Mouse (Mus musculus): ENCODE data around the gene Id1. TPM values are rescaled to one million over a fixed set of nuclear protein-coding genes. Genes with fewer than 3 reads are reported as not detected.
A peak's percentile ranks its signal among the peaks of the same experiment; 100 is the strongest.

Gene Id1
- total RNA-seq, 2 experiments from 2014 or later: 71.8 to 76.6 TPM

DNA sequence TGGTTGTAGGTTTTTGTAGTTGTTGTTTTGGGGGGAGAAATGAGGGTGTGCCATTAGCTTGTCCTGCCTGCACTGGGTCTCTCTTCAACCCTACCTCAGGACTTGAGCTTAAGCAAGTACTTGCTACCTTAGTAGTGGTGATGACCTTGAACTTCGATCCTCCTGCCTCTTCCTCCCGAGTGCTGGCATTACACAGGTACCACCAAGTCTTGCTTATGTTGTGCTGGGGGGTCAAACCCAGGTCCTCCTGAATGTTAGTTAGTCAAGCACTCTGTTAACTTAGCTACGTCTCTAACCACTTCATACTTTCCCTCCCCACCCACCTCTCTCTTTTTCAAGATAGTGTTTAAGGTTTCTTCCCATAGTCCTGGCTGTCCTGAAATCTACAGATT, 11.7 kb upstream of the Id1 start:
- DNase-seq: no peak

DNA sequence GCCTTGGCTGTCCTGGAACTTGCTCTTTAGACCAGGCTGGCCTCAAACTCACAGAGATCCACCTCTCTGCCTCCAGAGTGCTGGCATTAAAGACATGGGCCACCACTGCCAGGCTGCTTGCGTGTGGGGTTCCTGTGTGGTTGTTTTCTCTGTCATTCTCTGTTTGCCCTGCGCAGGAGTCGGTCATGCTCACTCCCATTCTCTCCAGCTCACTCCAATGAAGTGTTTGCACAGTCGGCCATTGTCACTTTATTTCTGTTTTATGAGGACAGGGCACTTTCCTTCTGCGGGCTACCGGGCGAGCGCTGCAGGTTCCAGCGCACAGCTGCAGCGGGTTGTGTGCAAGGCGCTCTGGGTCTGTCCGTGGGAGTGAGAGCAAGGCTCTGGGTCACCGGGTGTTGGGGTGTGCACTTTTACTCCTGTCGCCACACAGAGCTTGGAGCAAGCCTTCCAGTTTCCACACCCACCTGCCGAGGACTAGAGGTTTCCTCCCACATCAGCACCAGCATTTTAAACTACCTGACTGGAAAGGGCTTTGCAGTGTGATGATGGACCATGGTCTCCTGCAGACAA, 10.8 kb upstream of the Id1 start:
- no peak for DNase-seq

DNA sequence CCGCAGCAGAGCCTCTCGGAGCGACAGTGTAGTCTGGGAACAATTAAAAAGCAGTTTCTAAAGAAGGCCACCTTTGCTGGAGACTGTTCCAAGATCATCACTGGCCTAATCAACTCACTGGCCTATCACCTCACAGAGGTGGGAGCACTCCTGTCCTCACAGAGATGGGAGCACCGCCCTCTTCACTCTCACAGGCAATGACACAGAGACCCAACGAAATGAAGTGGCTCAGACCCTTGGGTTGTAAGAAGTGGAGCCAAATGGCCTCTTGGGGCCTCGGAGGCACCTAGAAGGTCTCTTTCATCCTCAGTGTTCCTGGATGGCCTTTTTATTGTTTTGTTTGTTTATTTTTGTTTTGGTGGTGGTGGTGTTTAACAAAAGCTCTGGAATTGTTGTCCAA, 9.8 kb upstream of the Id1 start:
- DNase-seq: no peak

DNA sequence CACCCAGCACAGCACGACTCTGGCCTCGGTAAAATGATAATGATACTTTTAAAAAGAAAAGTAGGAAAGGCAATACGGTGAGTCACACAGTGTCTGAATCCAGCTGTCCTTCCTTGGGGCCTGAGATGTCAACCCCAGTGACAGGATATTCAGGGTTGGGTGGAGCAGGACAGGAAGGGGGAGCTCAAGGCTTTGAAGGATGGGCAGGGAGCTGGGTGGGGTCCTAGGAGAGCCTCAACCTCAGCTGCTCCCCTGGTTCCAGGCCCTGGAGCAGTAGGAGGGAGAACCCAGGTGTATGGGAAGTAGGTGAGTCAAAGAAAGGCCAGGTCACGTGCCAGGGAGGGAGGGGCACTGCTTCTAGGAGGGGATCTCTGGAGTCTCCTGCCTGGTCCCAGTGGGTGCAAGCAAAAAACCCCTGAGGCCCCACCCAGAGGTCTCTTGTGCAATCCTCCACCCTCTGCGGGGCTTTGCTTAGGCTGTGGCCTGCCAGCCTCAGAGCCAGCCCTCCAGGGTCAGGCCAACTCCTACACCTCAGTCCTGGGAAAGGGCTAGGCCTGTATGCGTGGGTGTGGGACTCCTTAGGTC, 9.2 kb upstream of the Id1 start:
- no peak for DNase-seq

DNA sequence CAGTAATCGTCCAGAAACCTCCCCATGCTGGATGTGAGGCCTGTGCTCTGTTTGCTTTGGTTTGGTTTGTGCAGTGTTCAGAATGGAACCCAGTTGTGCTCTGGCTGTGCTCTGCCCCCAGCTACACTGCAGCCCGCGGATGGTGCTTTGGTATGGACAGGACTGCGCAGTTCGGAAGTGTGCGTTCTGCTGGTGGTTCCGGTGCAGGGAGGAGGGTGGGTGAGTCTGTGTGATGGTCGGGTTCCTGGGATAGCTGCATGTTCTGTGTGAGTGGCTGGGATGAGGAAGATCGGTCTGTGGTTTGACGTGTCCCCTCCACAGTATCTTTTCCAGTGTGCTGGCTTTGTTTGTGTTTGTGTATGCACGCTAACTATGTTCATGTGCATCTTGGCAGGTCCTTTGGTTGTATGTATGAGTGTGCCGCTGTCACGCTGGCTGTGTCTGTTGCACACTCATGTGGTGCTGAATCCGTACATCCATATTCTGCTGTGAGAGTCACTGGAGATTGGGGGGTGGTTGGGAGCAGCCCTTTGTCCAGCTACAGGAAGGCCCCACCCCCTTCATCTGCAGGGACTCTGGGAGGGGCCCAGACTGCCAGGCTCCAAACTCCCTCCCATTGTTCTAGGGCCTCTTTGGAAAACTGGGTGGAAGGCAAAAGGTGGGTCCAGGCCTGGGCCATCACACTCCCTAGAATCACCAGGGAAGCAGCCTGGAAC, 8.1 kb upstream of the Id1 start:
- DNase-seq: peak; percentile 57

DNA sequence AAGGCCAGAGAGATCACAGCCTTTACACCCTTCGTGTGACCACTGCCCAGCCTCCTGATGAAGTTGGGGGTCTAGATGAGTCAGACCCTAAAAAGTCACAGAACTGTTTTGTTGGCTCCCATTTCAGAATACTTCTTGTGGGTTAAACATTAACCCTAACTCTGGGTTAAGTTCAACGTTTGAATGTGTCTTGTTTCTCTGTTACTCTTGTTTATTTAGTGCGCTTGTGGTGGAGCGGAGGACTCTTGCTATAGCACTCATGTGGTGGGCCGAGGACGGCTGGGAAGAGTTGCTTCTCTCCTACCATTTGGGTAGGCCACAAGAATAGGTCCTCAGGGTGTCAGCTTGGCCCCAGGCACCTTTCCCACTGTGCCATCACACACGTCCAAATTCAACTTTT, 7.5 kb upstream of the Id1 start:
- DNase-seq: no peak

DNA sequence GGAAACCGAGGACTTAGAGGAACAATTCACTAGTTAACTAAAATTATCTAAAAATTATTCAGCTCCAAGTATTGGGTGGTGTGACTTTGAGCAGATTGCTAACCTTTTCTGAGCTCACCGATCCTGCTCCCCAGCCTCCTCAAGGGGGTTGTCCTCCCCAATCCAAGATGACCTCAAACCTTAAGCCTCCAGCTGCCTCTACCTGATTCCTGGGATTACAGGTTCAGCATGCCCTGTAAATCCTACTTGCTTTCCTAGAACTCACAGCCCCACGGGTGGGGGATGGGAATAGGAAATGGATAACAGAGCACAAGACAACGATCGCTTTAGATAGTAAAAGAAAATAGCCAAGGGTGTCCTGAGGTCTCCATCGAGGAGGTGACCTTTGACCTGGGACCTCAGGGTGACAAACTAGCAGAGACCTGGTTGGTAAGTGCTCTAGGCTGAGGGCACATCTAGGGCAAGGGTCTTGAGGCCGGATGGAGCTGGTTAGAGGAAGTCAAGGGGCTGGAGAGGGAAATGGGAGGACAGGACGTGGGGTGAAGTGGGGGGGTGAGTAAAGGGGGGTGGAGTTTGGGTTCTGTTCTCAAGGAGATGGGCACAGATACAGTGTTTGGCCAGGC, 6.9 kb upstream of the Id1 start:
- DNase-seq: no peak

DNA sequence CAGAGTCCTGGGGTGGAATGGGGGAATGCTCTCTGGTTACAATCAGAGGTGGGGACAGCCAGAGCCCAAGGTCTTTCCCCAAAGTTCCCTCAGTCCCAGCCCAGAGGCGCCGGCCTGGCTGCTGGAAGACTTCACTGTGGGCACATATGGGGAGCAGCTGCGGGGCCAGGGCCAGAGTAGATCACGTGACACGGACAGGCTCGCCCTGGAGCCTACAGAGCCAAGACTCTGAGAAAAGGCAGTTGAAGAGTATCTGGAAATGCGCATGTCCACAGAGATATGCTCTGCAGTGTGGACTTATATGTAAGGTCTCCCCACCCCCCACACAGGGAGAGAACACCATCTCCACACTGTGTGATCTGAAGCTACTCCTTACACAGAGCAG, 6.4 kb upstream of the Id1 start:
- peak; percentile 77 for DNase-seq

DNA sequence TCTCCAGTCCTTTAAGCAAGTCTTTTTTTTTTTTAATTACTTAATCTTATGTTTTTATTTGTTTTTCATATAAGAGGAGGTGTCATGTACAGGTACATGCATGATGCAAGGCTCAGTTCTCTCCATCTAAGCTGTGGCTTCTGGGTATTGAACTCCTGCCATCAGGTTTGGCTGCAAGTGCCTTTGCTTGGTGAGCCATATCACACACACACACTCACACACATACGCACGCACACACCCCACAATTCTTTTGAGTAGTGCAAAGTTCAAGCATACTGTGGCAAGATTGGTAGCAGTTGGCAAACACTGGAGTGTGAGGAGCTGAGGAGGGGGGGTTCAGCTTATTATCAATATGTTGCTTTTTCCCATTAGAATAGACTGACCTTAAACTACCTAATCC, 2.9 kb upstream of the Id1 start:
- no peak for DNase-seq

DNA sequence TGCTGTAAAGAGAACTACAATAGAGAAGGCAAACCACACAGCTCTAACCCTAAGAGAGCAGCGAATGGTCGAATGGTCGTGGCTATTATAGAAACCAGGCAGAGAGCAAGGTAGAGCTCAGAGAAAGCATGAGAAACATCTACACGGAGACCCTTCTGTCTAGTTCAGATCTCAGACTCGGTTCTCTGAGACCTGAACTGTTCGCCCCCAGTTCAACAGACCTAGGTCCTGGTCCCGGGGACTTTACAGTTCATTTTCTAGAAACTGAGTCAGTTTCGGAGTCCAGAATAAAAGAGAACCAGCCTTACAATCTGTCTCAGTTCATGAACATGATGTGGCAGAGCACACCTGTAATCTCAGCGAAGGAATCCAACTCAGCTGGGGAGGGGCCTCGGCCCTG, 1.6 kb upstream of the Id1 start:
- DNase-seq: no peak

DNA sequence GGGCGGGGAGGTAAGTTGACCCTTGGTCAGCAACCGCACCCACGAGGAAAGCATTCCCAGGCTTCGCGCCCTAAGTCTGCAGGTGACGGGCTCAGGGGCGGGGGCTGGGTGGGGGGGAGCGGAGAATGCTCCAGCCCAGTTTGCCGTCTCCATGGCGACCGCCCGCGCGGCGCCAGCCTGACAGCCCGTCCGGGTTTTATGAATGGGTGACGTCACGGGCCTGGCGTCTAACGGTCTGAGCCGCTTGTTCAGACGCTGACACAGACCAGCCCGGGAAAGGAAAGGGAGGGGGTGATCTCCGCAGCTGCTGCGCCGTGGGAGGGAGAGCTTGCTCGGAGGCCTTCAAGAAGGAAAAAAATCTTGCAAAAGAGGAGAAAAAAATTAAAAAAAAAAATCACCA, 1.1 kb upstream of the Id1 start:
- DNase-seq: peak; percentile 97

DNA sequence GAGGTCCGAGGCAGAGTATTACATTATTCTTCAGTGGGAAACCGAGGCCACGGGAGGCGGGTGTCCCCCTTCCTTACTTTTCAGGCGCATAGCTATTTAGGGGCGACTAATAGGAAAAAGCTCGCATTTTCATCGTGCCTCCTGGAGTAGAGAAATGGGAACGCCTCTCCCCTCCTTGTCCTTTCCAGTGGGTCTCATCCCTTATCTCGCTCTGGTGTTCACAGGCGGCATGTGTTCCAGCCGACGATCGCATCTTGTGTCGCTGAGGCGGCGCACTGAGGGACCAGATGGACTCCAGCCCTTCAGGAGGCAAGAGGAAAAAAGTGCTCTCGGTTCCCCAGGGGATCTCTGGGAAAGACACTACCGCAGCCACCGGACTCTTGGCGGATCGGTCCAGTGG, 697 bp downstream of the Id1 start:
- DNase-seq: no peak

DNA sequence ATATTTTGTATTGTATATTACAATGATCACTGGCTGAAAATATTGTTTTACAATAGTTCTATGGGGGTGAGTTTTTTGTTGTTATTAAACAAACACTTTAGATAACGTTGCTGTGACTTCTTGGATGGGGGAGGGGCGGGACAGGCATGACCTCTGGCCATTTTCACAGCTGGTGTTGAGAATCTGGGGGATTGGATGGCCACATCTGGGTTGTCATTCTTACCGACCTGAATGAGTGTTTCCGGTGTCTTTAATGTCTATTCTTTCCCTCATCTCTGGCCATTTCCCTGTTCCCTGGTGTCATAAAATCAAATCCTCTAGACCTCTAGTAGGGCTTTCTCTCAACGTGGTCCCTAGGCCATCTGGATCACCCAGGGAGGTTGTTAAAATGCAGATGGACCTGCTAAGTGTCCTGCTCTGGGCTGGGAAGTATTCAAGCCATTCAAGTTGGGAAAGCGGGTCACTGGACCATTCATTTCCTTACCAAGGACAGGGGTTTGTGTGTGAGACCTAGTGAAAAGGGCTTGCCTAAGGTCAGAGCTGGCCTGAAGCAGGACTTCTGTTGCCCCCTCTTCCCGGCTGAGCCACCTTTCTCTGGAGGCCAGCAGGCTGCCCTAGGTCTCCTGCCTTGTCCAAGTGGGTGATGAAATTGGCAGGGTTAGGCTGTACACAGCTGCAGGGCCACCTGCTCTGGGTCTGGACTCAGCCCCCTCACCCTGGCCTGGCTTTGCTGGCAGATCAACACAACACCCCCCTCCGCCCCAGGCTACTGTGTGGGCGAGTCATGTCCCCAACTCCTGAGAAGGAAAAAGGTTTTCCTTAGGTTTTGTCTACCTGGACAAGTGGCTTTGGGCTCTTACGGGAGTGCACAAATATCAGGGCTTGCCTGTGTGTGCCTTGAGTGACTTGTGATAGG, 1.5 kb downstream of the Id1 start:
- DNase-seq: peak; percentile 48

DNA sequence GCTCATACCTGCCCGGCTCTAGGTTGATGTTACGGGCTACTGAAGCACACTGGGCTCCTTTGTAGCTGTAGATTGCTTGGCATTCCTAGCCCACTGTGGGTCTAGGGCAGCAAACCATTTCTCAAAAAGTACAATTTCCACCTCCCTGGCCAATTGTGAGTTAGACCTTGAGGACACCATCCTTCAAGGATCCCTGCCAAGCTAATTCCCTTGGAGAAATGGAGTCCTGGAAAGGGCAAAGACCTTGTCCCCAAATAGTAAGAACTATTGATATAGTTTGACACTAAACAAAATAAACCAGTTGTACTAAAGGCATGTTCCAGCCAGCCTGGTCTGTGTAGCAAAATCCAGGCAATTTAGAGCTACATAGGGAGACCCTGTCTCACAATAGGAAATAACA, 2.3 kb downstream of the Id1 start:
- DNase-seq: no peak

DNA sequence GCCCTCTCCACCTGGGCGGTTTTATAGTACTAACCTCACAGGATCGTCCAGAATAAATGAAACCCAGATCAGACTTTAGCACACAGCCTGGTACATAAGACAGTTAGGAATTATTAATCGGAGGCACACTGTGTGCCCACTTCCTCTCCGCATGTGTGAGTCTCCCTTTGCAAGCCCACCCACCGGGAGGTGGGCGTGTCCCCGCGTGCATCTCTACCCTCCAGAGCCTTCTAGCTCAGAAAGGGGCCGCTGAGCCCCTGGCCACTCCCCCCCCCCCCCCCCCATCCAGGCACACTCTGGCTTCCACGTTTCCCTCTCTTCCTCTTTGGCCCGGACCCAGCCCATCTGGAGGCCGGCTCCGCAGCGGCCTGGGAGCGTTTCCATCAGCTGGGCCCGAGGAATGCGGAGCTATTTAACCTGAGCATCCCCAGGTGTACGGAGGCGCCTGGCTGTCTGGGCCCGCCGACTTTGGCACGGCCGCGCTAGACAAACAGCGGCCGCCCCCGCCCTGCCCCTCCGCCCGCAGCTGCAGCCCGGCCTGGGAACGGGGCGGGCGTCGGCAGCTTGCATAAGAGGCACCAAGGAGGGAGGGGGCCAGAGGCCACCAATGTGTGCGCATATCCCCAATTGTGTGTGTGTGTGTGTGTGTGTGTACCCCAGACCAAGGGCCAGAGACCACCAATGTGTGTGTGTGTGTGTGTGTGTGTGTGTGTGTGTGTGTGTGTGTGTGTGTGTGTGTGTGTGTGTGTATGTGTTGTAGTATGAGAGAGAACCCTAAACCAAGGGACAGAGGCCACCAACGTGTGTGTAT, 3.2 kb downstream of the Id1 start:
- peak; percentile 87 for DNase-seq

DNA sequence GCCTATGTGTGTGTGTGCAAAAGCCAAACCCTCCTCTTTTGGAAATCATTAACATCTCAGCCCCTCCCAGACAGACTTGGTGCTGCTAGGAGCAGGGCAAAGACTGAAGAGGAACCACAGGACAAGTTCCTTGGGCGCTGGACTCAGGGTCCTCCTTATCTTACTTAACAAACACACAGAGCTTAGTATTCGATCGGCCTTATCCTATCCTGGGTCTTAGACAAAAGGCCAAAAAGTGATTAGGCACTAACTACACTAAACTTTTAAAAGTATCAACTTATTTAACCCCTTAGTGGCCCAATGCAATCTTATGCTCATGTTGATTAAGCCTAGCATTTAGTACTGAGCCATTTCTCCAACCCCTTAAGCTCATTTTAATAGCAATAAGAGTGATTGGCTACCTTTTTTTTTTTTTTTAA, 3.8 kb downstream of the Id1 start:
- no peak for DNase-seq

DNA sequence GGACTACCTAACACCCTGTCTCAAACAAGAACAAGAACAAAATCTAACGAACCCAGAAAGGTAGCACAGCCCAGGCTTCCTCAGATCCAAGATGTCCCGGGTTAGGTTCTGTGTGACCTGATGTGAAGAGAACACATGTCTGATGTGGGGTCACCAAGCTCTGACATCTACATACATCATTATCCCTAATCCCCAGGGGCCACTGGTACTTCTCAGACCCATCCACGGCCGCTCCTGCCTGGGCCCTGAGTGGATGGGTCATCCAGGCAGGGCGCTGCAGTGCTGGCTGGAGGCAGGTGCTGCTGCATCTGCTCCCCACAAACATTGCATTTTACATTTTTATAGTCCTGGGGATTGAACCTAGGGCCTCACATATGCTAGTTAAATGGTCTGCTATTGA, 4.4 kb downstream of the Id1 start:
- DNase-seq: no peak

DNA sequence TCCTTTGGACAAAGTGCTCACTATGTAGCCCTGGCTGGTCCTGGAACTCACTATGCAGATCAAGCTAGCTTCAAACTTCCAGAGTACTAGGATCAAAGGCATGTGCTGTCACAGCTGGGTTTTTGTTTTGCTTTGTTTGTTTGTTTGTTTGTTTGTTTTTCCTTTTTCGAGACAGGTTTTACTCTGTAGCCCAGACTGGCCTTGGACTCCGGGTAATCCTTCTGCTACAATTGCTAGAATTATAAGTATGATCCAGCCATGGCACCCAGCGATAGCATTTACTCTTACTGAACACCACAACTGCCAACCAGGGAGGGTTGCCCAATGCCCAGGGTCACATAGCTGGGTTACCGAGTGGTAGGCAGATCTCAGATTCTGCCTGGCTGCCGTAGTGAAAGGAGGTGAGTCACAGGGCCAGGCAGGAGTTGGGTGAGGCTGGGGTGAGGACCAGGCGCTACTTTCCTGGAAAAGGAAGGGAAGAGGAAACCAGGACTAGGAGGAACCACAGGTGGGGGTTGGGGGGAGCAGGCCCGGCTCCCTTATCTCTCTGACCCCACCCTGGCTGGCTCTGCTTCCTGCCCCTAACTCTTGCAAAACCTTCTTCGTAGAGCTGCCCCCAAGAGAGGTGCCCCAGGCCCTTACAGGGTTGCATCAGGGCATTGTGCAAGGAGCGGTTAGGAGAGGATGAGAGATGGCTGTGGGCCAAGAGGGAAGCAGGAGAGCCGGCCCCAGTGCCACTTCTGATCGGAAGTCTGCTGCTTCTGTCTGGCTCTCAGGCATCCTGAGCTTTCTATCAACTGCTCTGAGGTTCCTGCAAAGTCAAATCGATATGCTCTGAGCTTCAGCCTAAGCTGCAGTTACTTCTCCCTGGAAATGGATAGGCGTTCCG, 5.3 kb downstream of the Id1 start:
- peak; percentile 76 for DNase-seq

DNA sequence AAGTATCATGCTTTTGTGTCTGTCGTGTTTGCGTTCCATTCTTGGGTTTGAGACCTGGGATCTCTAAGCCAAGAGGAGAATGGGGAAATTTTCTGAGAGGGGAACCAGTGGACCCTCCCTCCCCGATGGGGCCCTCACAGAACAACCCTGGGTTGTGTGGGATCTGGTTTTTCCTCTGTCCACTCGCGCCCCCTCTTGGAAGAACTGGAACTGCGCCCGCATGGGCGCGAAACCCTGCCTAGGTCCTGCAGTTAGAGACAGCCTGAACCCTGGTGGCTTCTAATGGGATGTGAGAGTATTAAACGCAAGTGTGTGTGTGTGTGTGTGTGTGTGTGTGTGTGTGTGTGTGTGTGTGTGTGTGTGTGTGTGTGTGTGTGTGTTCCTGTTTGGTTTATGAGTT, 6.4 kb downstream of the Id1 start:
- DNase-seq: peak; percentile 89

DNA sequence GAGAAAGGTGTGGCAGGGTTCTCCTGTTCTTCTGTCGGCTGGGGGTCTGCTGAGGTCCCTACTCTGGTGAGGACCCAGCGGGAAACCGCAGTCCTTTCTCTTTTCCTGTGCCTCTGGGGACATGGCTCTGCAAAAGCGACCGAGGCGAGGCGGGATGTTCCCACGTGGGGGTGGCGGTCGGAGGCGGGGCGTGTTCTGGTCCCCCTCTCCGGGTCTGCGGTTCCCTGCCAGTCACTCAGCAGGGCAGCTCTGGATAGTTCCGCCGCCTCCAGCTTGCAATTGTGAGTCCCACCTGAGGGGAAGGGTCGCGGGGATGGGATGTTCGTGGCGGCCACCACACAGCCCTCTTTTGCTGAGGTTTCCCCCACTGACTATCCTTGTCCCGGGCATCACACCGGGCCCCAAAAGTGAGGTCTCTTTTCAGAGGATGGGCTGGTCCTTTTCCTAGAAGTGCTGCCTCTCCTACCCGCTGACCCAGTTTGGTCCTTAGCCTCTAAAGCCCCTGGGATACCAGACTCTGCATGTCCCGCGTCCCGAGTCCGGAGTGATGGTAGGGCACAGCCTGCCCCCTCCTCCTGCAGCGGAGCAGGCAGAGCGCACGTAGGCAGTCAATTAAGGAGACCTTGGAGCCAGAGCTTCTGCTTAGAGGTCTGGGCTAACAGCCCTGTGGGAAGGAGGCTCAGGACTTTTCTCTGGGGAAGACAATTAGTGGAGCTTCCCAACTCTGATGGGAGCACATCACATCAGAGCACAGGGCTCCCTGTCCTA, 18.1 kb downstream of the Id1 start, which contains the start of gene Cox4i2:
Gene Cox4i2, plus strand, starts transcription at position 230 of the 768 bp plus-strand sequence.
- DNase-seq: peak; percentile 57

Data from heart, postnatal 4 days (tissue).